Mouse (Mus musculus) cerebellum, adult 18-20 months (tissue): Measurements from ENCODE around the gene Mdm2.
A peak's percentile ranks its signal among the peaks of the same experiment; 100 is the strongest.

Experiments
- DNase-seq, 2 experiments: peaks; one replicate each; pipeline ENCODE4 v3.0.0; 2021

Gene Mdm2

DNA sequence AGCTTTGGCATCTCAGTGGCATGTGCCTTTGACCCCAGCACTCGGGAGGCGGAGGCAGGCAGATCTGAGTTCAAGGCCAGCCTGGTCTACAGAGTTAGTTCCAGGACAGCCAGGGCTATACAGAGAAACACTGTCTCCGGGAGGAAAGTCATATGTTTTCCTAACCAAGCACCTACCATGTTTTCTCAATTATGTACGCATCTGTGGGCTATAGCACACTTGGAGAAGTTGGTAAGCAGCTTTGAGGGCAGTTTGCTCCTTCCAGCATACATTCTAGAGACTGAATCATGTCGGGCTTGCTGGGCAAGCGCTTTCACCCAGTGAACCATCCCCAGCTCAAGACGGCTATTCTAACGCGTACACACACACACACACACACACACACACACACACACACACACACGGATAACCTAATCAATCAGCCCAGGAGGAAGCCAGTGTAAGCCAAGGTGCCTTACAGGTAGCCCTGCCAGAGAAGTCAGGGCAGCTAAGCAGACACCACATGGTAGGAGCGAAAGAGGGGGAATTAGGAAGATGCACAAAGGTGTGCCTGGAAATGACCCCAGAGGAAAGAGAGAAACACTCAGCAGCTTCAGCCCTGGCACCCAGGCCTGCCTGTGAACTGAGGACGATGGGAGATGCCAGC is 29.6 kb downstream of the Mdm2 start:
- DNase-seq = no peak

DNA sequence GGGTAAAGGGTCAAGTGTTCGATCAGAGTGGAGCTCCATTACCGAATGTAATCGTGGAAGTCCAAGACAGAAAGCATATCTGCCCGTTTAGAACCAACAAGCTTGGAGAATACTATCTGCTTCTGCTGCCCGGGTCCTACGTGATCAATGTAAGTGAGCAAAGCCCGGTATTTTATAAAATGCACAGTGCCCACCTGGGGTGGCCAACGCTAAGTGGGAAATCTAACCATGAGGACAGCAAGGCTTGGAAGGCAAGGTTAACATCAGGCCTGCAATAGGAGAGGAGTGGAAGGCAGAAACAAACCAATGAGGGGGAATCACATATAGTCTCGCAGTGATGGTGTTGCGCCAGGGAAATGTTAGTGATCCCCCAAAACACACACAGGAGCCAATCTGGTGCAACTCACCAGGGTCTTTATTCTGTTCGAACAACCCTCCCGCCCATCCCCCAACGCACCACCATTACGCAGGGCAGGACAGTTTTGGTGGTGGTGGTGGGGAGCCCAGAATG is 30.5 kb downstream of the Mdm2 start:
- DNase-seq = no peak

DNA sequence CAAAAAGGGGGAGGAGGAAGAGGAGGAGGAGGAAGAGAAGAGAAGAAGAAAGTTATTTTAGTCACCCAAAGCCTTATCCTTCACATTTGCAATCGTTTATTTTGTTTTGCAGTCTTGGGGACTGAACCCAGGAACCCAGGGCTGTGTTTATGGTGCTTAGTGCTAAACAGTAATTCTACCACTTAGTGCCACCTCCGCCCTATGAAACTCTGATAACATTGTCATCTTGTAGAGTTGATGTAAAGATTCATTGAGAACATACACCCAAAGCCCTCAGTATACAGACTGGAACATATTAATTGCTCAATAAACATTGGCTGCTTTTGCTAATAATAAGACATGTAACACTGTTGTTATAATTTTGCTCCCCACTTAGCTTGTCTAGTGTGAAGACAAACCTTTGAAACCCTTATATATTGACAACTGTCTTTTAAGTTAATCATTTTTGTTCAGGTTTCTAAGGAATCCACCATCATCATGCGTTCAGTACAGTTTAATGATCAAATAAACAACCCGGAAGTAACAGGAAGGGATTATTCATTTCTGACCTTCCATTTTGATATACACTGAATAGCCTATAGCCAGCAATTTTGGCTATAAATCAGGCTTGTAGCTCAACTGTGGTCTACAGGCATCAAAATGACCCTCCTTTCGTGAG is 31.4 kb downstream of the Mdm2 start:
- DNase-seq = no peak

DNA sequence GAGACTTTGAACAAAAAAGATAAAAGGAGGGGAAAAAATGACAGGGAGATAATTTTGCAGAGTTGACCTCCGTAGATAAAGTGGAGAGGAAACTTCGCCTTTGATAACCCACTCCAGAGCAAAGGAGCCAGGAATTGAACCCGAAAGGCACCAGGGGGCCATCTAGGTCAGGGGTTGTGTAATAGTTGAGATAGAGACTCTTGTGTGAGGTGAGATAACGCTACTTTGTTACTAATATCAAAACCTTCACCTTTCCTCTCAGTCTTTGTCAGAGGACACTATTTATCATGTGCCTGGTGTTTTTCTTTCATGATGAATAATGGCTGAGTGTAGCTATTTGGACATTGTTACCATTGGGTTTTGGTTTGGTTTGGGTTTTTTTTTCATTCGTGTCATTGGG is 32.2 kb downstream of the Mdm2 start:
- no peak for DNase-seq

DNA sequence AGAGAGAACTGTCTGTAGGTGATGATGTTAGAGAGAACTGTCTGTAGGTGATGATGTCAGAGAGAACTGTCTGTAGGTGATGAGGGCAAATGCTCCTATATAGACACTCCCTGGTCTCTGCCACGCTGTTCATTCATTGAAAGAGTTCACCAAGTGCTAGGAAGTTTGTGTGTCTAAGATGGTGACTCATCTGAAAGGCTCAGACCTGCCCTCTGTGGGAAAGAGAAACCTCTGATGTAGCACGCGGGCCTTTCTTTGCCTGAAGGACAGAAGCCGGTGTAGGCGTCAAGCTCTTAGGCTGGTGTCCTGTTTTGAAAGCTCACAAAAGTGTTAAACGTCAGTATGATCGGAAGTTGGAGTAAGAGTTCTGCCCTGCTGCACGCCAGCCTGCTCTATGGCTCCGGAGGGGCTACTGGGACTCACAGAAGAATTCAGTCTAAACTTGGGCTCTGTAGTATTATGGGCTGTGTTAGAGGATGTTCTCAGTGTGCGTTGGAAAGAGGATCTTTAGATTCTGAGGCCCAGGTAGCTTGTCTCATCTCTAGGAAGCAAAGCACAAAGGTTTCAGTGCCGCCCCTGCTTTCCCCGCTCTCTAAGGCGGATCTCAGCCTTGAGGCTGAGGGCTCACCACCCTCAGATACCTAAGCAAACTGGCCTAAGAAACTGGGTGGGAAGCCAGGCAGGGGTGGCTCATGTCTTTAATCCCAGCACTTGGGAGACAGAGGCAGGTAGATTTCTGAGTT is 32.9 kb downstream of the Mdm2 start:
- no peak for DNase-seq

DNA sequence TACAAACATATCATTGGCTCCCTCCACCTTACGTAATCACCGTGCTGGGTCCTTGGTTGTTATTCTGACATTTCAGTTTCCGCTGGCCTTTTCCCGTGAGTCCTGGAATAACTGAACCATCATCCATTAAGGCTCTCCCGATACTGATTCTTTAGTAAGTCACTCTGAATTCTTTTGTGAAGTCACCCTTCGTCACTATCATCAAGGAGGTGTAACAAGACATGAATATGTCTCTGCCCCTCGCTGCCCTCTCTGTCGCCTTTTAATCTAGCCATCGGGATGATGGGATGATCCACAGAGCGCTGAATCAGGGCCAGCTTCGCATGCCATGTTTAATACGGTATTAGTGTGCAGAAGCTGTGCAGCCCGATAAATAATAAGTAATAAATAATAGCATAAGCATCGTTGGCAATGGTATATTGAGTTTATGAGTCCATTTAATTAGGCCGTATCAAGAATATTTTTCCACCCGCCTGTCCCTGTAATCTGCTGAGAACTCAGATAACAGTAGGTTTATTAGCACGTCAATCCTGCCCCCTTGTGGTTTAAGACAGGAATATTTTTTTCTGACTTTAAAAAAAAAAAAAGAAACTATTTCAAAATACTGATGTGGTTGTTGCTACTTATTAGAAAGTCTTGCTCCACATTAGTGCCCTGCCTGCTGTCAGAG is 33.8 kb downstream of the Mdm2 start:
- DNase-seq = peak in 1 of 2 experiments; percentile 69

DNA sequence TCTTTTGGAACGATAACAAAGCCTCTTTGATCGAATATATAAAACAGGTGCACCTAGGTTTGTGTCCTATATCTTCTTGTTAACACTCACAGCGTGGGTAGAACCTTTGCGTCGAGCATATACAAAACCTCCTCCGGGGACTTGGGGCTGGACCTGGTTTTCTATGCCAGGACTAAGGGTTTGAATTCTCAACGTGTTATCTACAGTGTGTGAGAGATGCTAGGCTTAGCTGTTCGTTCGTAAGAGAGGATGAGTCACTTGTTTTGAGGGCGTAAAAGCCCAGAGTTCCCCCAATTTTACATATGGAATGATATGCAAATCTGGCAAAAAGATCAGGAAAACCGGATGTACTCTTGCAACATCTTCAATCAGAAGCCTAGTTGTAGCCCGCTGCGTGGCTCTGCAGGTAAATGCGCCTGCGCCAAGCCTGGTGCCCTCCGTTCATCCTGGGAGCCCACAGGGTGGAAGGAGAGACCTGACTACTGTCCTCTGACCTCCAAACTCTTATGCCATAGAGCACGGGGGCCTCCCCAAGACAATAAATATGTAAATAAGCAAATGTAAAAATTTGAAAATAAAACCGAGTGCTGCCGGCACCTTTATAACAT is 34.4 kb downstream of the Mdm2 start:
- peak; percentile 74 to 78 for DNase-seq

DNA sequence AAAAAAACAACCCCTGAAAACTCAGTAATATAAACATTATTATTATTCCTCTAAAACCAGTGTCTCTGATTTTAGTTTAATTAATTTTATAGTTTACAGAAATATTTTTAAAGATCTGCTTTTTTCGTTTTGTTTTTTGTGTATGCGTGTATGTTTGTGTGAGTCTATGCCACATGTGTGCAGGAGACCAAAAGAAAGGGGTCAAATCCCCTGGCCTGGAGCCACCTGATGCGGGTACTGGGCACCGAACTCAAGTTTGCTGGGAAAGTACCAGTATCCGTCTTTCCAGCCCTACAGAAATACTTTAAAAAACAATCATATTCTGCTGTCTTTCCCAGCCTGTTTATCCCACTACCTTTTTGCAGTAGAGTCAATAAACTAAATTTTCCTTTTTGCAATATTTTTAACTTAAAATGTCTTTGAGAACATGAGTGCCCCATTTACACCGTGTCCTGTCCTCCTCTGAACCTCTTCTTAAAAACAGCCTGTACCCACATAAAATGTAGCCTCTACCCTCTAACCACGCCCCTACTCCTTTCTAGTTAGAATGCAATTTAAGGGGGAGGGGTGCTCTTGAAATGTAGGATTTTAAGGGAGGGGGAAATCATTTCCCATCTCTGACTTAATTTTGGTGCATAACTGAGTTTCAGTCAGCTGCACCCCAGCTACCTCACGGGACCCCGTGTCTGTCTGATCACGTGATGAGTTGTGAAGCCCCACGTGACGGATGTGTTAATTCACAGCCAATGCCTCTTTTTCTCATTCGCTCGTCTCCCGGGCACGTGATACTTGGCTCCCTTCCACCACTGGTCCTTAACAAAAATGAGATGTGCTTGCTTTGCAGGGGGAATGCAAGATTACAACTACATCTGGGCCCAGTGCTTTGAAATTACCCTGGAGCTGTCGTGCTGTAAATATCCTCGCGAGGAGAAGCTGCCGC is 35.2 kb downstream of the Mdm2 start:
- peak; percentile 80 to 87 for DNase-seq

DNA sequence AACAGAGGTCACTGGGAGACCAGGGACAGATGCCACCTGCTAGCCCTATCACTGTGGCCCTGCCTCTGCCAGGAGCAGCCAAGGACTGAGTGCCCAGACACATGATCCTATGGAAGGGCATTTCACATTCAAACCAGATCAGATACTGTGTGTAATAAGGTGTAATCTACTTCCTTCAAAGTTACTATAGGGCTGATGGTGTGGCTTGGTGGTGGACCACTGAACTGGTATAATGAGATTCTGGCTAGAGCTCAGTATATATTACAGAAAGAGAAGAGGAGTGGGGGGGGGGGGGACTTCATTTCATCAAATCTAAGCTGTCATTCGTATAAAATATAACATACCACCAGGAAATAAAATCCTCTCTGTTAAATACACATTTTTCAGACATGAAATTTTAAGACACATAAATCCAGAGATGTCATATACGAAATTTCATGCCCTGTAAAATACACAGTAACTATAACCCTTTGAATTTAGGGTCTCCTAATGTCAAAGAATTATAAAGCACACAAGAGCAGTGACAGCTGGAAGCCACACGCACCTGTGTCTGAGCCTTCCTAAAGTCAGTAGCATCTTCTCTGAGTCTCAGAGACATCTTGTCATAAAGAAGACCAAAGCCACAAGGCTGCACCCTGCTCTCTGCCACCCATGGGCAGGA is 36.1 kb downstream of the Mdm2 start:
- DNase-seq = no peak

DNA sequence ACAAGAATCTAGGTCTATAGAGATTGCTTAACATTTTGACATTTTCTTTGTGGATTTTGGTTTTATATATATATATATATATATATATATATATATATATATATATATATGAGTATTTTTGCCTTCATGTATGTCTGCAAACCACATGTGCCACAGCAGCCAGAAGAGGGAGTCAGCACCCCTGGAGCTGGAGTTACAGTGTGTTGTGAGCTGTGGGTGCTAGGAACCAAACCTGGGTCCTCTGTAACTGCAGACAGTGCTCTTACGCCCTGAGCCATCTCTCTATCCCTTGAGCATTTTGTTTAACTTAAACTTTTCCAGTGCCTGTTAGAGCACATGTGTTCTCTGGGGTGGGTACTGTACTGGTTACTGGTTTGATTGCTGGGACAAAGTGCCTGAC is 36.6 kb downstream of the Mdm2 start:
- no peak for DNase-seq

DNA sequence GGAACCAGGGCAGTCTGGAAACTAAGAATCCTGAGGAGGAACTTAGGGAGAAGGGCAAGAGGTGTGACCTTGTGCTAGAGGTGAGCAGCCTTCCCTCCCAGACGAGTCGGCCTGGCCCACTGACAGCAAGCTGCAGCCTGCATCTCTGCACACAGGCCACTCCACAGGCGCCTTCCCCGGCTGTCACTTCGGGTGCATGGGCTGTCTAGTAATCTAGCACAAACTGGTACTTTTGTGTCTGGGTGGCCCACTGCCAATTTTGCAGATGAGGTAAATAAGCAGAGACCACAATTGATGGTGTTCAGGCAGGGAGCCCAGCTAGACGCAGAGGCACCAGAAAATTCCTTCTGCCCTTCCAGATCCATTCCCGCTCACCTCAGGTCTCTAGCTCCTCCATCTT is 37.9 kb downstream of the Mdm2 start:
- DNase-seq = peak; percentile 24 to 34

DNA sequence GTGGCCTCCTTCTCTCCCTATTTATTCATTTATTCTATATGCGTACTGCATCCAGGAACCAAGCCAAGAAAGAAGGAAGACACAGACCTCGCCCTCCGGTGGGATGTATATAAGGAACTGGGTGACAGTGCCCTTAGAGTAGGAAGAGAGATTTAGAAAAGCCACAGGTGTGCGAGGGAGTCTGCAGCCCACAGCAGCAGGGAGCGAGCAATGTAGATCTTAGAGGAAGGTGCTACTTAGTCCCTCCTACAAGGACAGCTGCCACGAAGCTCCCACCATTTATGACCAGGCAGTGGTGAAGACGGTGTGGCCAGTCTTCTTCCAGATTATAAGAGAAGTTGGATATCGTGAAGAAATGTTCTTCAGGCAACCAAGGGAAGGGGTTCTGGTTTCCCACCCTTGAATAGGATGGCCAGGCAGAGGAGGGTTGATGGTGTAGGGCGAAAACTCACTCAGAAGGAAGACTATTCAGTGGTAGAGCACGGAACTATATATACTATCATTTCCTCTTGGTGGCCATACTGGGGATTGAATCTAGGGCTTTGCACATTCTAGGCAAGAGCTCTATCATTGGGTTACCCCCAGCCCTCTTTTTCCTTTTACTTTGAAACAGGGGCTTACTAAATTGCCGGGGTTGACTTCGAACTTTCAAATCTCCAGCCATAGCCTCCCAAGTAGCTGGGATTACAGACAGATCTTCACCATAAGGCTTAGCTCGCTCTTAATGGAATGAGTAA is 38.5 kb downstream of the Mdm2 start:
- no peak for DNase-seq

DNA sequence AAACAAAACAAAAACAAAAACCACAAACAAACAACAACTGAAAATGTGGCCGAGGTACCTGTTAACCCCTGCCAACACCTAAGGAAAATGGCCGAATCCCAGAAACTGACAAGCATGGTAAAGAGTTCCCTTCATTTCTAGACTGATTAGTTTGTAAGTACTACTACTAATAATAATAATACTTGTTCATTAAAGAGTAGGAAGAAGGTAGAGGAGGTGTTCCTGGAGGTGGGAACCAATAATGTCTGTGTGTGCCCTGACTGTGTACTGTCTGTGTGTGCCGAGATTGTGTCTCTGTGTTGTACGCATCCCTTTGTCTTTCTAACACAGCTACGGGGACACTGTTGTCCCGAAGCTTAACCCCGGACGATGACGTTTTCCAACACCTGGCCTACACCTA is 39.3 kb downstream of the Mdm2 start:
- DNase-seq = no peak

DNA sequence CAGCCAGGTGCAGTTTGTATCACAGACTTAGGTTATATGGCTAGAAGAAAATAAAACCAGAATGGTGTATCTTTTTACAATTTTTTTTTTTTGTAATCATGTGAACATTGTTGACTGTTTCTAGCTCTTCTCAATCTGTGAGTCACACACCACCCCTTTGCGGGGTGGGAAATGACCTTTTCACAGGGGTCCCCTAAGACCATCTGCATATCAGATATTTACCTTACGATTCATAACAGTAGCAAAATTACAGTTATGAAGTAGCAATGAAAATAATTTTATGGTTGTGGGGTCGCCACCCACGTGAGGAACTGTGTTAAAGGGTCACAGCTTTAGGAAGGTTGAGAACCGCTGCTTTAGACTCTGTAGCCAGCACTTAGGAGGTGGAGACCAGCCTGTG is 39.8 kb downstream of the Mdm2 start:
- no peak for DNase-seq

DNA sequence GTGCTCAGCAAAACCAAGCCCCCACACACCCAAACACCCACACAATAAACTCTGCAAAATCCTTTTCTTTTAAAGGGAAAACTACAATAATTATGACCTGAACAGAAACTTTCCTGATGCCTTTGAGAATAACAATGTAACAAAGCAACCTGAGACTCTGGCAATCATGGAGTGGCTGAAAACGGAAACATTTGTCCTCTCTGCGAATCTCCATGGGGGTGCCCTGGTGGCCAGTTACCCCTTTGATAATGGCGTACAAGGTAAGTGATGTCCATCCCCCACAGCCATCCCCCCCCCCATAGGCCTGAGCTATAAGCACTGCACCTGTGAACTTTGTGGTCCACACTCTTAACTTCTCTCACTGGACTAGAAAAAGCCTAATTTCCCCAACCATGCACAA is 40.5 kb downstream of the Mdm2 start:
- DNase-seq = no peak

DNA sequence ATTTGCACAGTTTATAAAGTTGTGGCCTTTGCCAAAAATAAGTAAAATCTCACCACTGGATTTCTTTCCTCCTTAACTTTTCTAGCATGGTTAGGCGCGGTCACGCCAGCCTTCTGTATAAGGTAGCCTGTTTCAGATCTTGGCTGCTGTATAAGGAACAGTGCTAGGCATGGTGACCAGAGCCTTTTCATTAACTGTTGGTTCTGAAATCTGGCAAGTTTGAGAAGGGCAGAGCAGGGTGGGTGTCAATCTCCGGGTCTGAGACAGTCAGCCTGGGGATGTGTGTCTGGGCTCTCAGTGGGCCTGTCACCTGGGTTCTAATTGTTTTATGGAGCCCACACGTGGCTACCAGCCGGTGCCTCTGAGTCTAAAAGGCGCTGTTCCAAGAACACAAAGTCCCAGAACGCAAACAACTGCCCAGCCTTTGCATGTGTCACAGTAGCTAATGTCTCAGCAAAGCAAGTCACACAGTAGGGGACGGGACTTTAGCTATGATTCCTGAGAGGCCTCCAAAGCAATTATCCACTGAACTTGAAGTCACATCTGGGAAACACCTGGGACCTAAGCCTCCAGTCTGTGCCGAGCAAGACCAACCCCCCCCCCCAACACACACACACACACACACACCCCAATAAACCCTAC is 41.0 kb downstream of the Mdm2 start:
- DNase-seq = no peak

DNA sequence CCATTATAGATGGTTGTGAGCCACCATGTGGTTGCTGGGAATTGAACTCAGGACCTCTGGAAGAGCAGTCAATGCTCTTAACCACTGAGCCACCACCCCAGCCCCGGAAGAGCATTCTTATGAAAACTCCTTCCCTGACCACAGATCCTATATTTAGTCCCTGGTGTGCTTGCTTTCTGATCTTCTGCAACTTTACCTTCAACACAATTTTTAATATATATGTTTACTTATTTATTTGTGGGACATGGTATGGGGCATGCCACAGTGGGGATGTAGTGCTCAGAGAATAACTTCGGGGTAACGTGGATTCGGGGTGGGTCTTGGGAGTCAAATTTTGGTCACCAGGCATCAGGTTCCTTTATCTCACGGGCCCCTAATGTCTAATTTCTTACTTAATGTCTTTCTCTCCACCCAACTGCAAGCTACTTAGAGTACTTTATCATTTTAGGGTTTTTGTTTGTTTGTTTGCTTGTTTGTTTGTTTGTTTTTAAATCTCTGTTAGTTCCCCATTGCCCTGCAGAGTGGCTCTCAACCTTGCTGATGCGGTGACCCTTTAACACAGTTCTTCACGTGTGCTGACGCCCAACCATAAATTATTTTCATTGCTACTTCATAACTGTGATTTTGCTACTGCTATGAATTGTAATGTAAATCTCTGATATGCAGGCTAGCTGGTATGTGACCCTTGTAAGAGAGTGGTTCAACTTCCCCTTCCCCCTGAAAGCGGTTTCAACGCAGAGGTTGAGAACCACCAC is 41.8 kb downstream of the Mdm2 start:
- no peak for DNase-seq

DNA sequence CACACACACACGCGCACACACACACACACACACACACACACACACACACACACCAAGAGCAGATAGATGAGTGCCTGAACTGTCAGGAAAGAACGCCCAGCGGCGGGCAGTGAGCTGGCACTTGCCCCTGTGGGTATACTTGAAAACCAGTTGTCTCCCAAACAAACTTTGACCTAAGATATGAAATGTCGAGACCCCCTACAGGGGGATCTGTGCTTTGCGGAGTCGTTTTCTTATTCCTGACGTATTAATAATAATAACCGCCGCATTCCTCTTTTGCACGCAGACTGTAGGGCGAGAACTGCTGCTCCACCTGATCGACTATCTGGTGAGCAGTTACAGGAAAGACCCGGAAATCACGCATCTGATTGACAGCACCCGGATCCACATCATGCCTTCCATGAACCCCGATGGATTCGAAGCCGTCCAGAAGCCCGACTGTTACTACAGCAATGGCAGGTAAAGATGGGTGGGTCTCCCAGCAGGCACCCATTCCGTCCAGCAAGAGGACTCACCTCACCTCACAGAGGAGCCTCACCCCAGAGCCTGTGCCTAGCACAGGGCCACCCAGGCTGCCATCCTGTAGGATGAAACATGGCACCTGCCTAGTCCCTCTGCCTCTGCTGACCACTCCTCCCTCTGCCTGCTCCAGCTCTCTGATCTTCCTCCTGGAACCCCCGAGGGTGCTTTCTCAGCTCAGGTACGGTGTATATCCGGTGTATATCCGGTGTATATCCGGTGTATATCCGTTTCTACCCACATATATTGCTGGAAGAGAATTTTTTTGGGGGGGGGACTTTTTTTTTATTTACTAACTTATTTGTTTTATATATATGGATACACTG is 42.7 kb downstream of the Mdm2 start:
- no peak for DNase-seq
